Mouse (Mus musculus): ENCODE results near the gene Zfp277. TPM values are rescaled to one million over a fixed set of nuclear protein-coding genes. Genes with fewer than 3 reads are reported as not detected.
A peak's percentile ranks its signal among the peaks of the same experiment; 100 is the strongest.

Zfp277 gene
- polyA plus RNA-seq, 1 experiment from 2014 or later, result 30.5 TPM

DNA sequence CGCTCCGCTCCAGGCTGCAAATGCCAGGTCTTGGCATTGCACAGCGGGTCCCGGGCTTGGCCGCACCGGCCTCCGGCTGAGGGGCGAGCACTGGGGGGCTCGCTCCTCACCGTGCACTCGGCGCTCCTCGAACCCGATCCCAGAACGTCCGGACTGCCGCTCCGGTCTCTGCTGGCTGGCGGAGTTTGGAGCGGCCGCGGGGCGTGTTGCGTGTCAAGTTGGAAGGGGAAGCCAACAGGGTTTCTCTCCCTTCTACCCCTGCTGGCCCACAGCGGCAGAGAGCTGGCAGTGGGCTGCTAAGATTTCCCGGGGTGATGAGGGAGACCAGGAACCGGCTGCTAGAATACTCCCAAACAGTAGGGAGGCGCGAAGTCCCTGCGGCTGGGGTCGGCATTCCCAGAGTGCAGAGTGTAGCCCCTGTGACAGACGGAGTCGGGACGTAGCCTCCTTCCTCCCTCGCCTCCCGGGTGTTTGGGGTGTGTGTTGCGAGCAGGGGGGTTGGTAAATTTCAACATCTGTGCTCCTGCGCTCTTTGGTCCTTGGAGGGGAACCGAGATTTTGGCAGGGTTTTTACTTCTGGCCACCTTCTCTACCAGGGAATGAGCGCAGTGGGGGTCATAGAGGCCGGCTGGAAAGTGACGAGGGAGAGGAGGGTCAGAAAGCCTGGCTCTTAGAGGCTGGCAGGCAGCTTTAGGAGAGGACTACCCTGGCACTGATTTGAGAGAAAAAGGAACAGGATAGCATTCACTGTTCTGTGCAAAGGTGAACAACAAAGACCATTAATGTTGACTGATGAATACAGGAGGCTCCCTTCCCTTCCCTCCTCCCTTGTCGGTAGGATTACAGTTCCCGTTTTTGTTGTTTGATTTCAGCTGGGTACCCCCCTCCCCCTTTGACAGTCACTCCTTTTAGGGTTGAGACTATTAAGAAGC is 1.0 kb upstream of the Zfp277 start:
- H3K27me3 ChIP-seq (replicated peaks; ENCODE audit: control insufficient read depth, insufficient read depth, low read length), result no peaks in the 10 kb centered on the region
- H3K4me1 ChIP-seq (replicated peaks; ENCODE audit: control insufficient read depth, insufficient read depth, low read length), result peaks cover 18% of the 10 kb centered on the region
- ATAC-seq, result peak; percentile 5
- H3K36me3 ChIP-seq (ENCODE audit: control insufficient read depth, insufficient read depth), result no peaks in the 10 kb centered on the region
- H3K9ac ChIP-seq (replicated peaks; ENCODE audit: low read depth, low read length), result peak overlapping the region; percentile 84
- peak overlapping the region; percentile 98 for H3K4me3 ChIP-seq (replicated peaks; ENCODE audit: low read length)
- H3K27ac ChIP-seq (ENCODE audit: low read length), result peak overlapping the region; percentile 95
- H3K4me2 ChIP-seq (ENCODE audit: low read length), result peak overlapping the region; percentile 75
- H3K9me3 ChIP-seq (ENCODE audit: control insufficient read depth, low read length), result no peaks in the 10 kb centered on the region
- under 1% methylated on average over 44 of the region's 44 CpGs for WGBS

DNA sequence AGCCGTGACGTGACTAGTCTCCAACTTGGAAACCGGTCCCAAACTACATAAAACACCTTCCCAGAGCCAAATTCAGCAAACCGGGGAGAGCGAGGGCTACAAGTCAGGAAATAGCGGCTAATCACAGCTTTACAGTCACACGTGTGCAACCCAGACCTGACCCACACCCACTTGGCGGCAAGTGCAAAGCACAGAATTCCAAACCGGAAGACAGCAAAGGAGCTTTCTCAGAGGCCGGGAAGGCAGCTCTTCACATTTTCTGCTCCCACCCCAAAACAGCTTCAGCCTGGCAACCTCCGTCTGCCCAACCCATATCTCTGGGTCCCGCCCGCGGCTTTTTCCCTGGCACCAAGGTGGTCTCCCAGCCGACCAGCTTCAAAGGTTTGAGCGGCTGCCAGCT is 496 bp downstream of the Zfp277 start:
- under 1% methylated on average over 16 of the region's 16 CpGs for WGBS
- H3K27me3 ChIP-seq (replicated peaks; ENCODE audit: control insufficient read depth, insufficient read depth, low read length), result no peaks in the 10 kb centered on the region
- H3K9ac ChIP-seq (replicated peaks; ENCODE audit: low read depth, low read length), result peak overlapping the region; percentile 74
- no peaks in the 10 kb centered on the region for H3K36me3 ChIP-seq (ENCODE audit: control insufficient read depth, insufficient read depth)
- peak overlapping the region; percentile 98 for H3K4me3 ChIP-seq (replicated peaks; ENCODE audit: low read length)
- H3K27ac ChIP-seq (ENCODE audit: low read length), result no peak overlapping the region
- H3K4me1 ChIP-seq (replicated peaks; ENCODE audit: control insufficient read depth, insufficient read depth, low read length), result peaks cover 18% of the 10 kb centered on the region
- peak; percentile 1; the same call in 1 of the 2 replicates for ATAC-seq
- H3K9me3 ChIP-seq (ENCODE audit: control insufficient read depth, low read length), result no peaks in the 10 kb centered on the region
- H3K4me2 ChIP-seq (ENCODE audit: low read length), result peak overlapping the region; percentile 94

DNA sequence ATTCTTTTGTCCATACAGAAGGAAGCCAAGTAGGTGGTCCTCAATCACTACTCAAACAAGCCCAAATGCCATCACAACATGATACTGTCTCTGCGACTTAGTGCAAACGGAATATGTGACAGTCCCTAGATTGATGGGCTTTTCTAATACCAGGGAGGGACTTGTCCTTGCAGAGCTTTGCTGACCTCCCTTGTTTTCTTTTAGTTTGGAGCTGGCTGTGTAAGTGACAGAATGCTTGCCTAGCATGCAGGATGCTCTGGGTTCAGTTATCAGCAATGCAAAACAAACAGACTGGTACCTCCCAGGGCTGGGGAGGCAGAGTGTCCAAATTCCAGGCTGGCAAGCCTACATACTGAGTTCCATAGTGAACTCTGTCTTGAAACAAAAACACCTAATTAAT is 7.7 kb downstream of the Zfp277 start:
- H3K27ac ChIP-seq (ENCODE audit: low read length), result no peak overlapping the region
- H3K4me3 ChIP-seq (replicated peaks; ENCODE audit: low read length), result no peak overlapping the region
- no peak for ATAC-seq
- no peaks in the 10 kb centered on the region for H3K36me3 ChIP-seq (ENCODE audit: control insufficient read depth, insufficient read depth)
- no peaks in the 10 kb centered on the region for H3K27me3 ChIP-seq (replicated peaks; ENCODE audit: control insufficient read depth, insufficient read depth, low read length)
- H3K4me2 ChIP-seq (ENCODE audit: low read length), result no peak overlapping the region
- H3K4me1 ChIP-seq (replicated peaks; ENCODE audit: control insufficient read depth, insufficient read depth, low read length), result no peaks in the 10 kb centered on the region; the same call in 1 of the 2 replicates
- no peak overlapping the region for H3K9ac ChIP-seq (replicated peaks; ENCODE audit: low read depth, low read length)
- no peaks in the 10 kb centered on the region for H3K9me3 ChIP-seq (ENCODE audit: control insufficient read depth, low read length)
- WGBS, result 10% methylated on average over 2 of the region's 2 CpGs

DNA sequence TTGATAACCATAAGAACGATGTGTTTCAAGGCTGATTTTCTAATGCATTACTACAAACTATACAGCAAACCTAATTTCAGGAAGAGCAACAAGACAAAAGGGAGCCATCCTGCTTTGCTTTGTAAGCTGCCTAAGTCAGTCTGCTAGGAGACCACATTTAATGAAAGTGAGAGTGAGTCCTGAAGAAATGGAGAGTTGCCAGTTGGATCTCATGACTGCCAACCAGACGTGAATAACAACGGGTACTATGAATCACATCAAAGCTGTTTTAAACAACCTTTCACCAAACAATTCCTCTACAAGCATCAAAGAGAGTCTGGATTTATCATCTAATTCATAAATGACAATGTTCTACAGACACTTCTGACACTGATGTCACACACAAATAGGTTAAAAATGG is 11.6 kb downstream of the Zfp277 start:
- H3K4me1 ChIP-seq (replicated peaks; ENCODE audit: control insufficient read depth, insufficient read depth, low read length), result peaks cover 12% of the 10 kb centered on the region
- 37% methylated on average over 3 of the region's 3 CpGs for WGBS

DNA sequence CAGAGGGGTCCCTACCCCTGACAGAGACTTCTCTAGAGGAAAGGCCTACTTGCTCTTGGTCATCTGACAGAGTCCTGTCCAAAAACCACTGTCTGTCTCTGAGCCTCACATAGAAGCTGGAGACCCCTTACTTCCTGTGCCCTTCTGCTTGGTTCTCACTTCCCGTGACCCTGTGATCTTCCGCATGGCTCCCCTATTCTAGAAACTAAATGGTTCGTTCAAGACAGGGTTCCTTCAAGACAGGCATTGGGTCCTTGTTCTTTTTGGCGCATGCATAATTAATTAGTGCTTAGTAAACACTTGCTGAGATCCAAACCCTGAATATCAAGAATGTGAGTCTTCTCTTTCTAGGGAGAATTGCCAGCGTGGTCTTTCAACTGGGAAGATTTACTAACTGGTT is 14.6 kb downstream of the Zfp277 start:
- H3K27ac ChIP-seq (ENCODE audit: low read length), result no peak overlapping the region
- no peaks in the 10 kb centered on the region for H3K36me3 ChIP-seq (ENCODE audit: control insufficient read depth, insufficient read depth)
- no peaks in the 10 kb centered on the region for H3K9me3 ChIP-seq (ENCODE audit: control insufficient read depth, low read length)
- peak; percentile 49; the same call in 1 of the 2 replicates for ATAC-seq
- H3K27me3 ChIP-seq (replicated peaks; ENCODE audit: control insufficient read depth, insufficient read depth, low read length), result no peaks in the 10 kb centered on the region
- 27% methylated on average over 5 of the region's 5 CpGs for WGBS
- H3K9ac ChIP-seq (replicated peaks; ENCODE audit: low read depth, low read length), result no peak overlapping the region
- H3K4me2 ChIP-seq (ENCODE audit: low read length), result no peak overlapping the region
- H3K4me3 ChIP-seq (replicated peaks; ENCODE audit: low read length), result no peak overlapping the region
- H3K4me1 ChIP-seq (replicated peaks; ENCODE audit: control insufficient read depth, insufficient read depth, low read length), result peaks cover 12% of the 10 kb centered on the region

More for the DNA sequence above, 11.6 kb downstream of the Zfp277 start:
- H3K27me3 ChIP-seq (replicated peaks; ENCODE audit: control insufficient read depth, insufficient read depth, low read length), result no peaks in the 10 kb centered on the region
- H3K4me2 ChIP-seq (ENCODE audit: low read length), result no peak overlapping the region
- H3K9me3 ChIP-seq (ENCODE audit: control insufficient read depth, low read length), result no peaks in the 10 kb centered on the region
- no peak overlapping the region for H3K4me3 ChIP-seq (replicated peaks; ENCODE audit: low read length)
- H3K9ac ChIP-seq (replicated peaks; ENCODE audit: low read depth, low read length), result no peak overlapping the region
- no peak for ATAC-seq
- H3K27ac ChIP-seq (ENCODE audit: low read length), result no peak overlapping the region
- no peaks in the 10 kb centered on the region for H3K36me3 ChIP-seq (ENCODE audit: control insufficient read depth, insufficient read depth)

GRCm38 (mm10) chr12:40429976-40430375 is 15.7 kb downstream of the Zfp277 start:
- WGBS, result 54% methylated on average over 3 of the region's 3 CpGs
- Histone ChIP-seq H3K27ac (ENCODE audit: low read length) (no peak overlapping the region), H3K9ac (replicated peaks; ENCODE audit: low read depth, low read length) (no peak overlapping the region), H3K4me2 (ENCODE audit: low read length) (no peak overlapping the region), H3K27me3 (replicated peaks; ENCODE audit: control insufficient read depth, insufficient read depth, low read length) (no peaks in the 10 kb centered on the region), H3K9me3 (ENCODE audit: control insufficient read depth, low read length) (no peaks in the 10 kb centered on the region), H3K4me1 (replicated peaks; ENCODE audit: control insufficient read depth, insufficient read depth, low read length) (peaks cover 12% of the 10 kb centered on the region), H3K36me3 (ENCODE audit: control insufficient read depth, insufficient read depth) (no peaks in the 10 kb centered on the region), H3K4me3 (replicated peaks; ENCODE audit: low read length) (no peak overlapping the region)
- ATAC-seq, result no peak

DNA sequence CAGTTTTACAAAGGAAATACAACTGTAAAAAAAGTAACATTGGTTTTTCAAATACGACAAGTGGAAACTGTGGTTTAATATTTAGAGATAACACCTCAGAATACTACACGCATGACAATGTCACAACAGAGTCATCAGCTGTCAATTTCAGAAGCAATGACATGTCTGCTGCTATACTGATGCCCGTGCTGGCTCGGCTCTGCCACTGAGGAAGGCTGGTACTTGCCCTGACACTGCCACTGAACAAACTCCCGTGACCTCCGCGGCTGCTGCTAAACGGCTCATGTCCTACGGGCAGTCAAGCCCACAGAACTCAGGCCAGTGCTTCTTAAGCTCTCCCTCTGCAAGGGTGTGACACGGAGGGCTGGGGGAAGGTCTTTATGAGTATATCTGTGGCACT is 18.1 kb downstream of the Zfp277 start:
- no peaks in the 10 kb centered on the region for H3K9me3 ChIP-seq (ENCODE audit: control insufficient read depth, low read length)
- no peaks in the 10 kb centered on the region for H3K36me3 ChIP-seq (ENCODE audit: control insufficient read depth, insufficient read depth)
- no peak overlapping the region for H3K27ac ChIP-seq (ENCODE audit: low read length)
- 78% methylated on average over 10 of the region's 10 CpGs for WGBS
- no peak for ATAC-seq
- no peak overlapping the region for H3K4me2 ChIP-seq (ENCODE audit: low read length)
- H3K27me3 ChIP-seq (replicated peaks; ENCODE audit: control insufficient read depth, insufficient read depth, low read length), result no peaks in the 10 kb centered on the region
- no peak overlapping the region for H3K9ac ChIP-seq (replicated peaks; ENCODE audit: low read depth, low read length)
- no peak overlapping the region for H3K4me3 ChIP-seq (replicated peaks; ENCODE audit: low read length)
- H3K4me1 ChIP-seq (replicated peaks; ENCODE audit: control insufficient read depth, insufficient read depth, low read length), result peaks cover 12% of the 10 kb centered on the region

DNA sequence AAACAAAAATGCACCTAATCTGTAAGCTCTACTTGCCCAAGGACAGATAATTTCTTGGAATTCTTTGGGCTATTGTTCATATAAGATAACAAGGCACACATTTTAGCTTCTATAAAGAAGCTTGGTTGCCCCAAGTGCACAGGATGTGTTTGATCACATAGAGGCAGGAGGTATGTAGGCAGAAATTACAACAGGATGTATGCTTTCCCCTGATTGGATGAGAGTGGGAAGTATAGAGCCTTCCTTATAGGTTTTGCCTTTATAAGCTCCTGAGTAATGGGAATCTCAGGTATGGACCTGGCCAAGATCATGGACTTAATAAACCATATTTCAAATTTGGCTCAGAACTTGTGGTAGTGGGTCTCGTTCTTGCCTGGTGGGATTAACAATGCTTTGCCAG is 20.7 kb downstream of the Zfp277 start:
- no peak overlapping the region for H3K9ac ChIP-seq (replicated peaks; ENCODE audit: low read depth, low read length)
- H3K4me1 ChIP-seq (replicated peaks; ENCODE audit: control insufficient read depth, insufficient read depth, low read length), result peaks cover 2% of the 10 kb centered on the region; the same call in 1 of the 2 replicates
- no peak overlapping the region for H3K4me3 ChIP-seq (replicated peaks; ENCODE audit: low read length)
- ATAC-seq, result no peak
- no peaks in the 10 kb centered on the region for H3K9me3 ChIP-seq (ENCODE audit: control insufficient read depth, low read length)
- no peaks in the 10 kb centered on the region for H3K27me3 ChIP-seq (replicated peaks; ENCODE audit: control insufficient read depth, insufficient read depth, low read length)
- H3K36me3 ChIP-seq (ENCODE audit: control insufficient read depth, insufficient read depth), result no peaks in the 10 kb centered on the region
- no peak overlapping the region for H3K4me2 ChIP-seq (ENCODE audit: low read length)
- 65% methylated on average over 1 of the region's 1 CpGs for WGBS
- no peak overlapping the region for H3K27ac ChIP-seq (ENCODE audit: low read length)

- WGBS, result 92% methylated on average over 4 of the region's 4 CpGs
- ATAC-seq, result no peak
- no peaks in the 10 kb centered on the region for H3K27me3 ChIP-seq (replicated peaks; ENCODE audit: control insufficient read depth, insufficient read depth, low read length)
- no peak overlapping the region for H3K27ac ChIP-seq (ENCODE audit: low read length)
- H3K4me1 ChIP-seq (replicated peaks; ENCODE audit: control insufficient read depth, insufficient read depth, low read length), result peaks cover 9% of the 10 kb centered on the region
- H3K4me2 ChIP-seq (ENCODE audit: low read length), result no peak overlapping the region
- no peak overlapping the region for H3K4me3 ChIP-seq (replicated peaks; ENCODE audit: low read length)
- H3K9ac ChIP-seq (replicated peaks; ENCODE audit: low read depth, low read length), result no peak overlapping the region
- H3K9me3 ChIP-seq (ENCODE audit: control insufficient read depth, low read length), result no peaks in the 10 kb centered on the region
- no peaks in the 10 kb centered on the region for H3K36me3 ChIP-seq (ENCODE audit: control insufficient read depth, insufficient read depth)
These were observed 28.4 kb downstream of the Zfp277 start for GRCm38 (mm10) chr12:40417257-40417656.

Measured in forebrain, embryonic 16.5 days (tissue).